Mouse (Mus musculus) liver, embryonic 14.5 days (tissue): Measurements from ENCODE around the gene Tekt4.

Experiments used
- CTCF ChIP-seq: IDR thresholded peaks from 2 replicates; pipeline ENCODE4 v1.5.1; 2016; ENCODE audit warnings: antibody characterized with exemption, low read depth, control low read depth
- EP300 ChIP-seq: IDR thresholded peaks from 2 replicates; pipeline ENCODE4 v1.6.1; 2016; ENCODE audit warnings: antibody characterized with exemption, low read depth

DNA sequence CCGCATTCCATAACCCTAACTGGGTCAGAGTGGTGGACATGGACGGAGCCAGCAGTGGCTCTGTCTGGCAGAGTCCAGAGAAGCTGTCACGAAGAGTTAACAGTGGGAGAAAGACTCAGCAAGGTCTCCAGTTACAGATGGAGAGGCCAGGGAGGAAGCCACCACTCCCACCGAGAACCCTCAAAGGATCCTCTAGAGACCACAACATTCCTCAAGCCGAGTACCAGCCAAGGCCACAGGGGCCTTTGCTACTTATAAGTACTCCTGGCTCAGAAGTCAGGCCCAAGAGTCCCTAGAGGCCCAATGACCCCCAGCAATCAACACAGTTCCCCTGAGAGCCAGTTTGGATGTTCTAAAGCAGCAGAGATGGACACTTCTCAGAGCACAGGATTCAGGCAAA is 25.2 kb upstream of the Tekt4 start:
- no peak for TF ChIP-seq CTCF
- no peak for TF ChIP-seq EP300
